Mouse (Mus musculus): ENCODE measurements around the gene Emb. TPM values are rescaled to one million over a fixed set of nuclear protein-coding genes. Genes with fewer than 3 reads are reported as not detected.

Emb gene
- polyA plus RNA-seq, 1 experiment from 2014 or later = 78.3 TPM

DNA sequence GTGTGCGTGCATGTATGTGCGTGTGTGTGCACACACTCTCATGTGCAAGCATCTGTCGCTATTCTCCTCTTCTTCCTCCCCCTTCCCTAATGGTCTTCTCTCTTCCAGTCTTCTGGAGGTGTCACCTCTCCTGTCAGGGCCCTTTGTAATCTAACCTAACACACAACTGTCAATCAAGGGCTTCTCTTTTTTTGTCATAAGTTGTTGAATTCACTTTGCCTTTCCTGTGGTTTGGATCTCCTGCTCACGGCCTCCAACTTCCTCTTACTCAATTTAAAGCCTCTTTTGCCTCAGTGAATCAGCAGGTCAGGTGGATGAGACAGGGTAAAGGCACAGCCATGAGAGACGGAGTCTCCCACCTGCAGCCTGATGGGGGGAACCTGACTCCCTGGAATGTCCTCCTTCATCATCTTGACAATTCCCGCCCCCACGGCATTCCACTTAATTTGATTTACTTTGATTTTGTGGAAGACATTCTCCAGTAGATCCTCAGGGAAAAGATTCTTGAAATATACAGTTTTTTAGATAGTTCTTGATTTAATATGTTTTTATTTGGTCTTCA is 14.8 kb upstream of the Emb start:
- H3K36me3 ChIP-seq (ENCODE audit: insufficient read depth, low read length) = no peaks in the 10 kb centered on the region
- no peak overlapping the region for H3K4me3 ChIP-seq (ENCODE audit: low read depth, low read length)
- no peaks in the 10 kb centered on the region for H3K4me1 ChIP-seq (ENCODE audit: insufficient read depth, low read depth, low read length)
- no peak for TF ChIP-seq EP300 (IDR thresholded peaks at IDR 0.05)
- no peak for TF ChIP-seq CTCF (IDR thresholded peaks at IDR 0.05)
- H3K27ac ChIP-seq (ENCODE audit: low read length) = no peak overlapping the region
- H3K27me3 ChIP-seq (replicated peaks; ENCODE audit: insufficient read depth, low read length) = no peaks in the 10 kb centered on the region
- ATAC-seq = no peak
- no peak for DNase-seq (ENCODE audit: low spot score)
- H3K9ac ChIP-seq (replicated peaks; ENCODE audit: low read depth) = no peak overlapping the region
- H3K4me2 ChIP-seq (replicated peaks; ENCODE audit: low read depth, low read length) = no peak overlapping the region
- H3K9me3 ChIP-seq (ENCODE audit: low read length) = no peaks in the 10 kb centered on the region
- 46% methylated on average over 7 of the region's 7 CpGs for WGBS

DNA sequence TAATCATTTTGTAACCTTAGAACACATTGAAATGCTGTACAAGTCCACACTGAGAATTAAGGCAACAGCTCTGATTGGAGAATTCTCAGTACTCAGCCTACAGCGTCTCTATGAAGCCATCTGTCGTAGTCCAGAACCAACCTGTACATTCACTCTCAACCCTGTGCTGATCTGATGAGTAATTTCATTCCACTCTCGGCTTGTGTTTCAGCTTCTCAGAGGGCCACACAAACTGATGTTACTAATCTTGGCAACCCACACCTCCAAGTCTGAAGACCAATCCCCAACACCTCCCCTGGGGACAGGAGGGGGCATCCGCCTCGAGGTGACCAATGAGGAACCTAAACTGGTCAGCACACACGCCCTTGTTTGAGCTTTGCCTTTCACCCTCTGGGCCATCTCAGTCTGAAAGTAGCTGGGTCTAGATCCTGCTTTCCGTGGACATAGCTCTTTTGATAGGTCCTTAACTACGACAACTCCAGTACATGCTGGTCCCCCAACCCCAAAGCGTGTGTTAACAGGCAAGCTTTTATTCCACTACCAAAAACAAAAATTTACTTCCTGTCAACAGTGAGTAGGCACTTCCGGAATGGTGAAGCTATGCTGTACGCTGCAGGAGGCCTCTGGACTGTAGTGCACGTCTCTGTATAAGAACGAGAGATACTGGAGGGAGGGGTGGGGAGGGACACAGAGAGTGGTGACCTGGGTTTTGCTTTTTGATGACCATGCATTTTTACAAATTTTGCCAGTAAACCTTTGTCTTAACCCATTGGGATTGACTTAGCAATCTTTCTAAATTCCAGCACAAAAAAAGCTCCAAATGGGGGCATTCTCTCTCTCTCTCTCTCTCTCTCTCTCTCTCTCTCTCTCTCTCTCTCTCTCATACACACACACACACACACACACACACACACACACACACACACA is 12.5 kb upstream of the Emb start:
- no peak overlapping the region for H3K9ac ChIP-seq (replicated peaks; ENCODE audit: low read depth)
- H3K4me2 ChIP-seq (replicated peaks; ENCODE audit: low read depth, low read length) = no peak overlapping the region
- H3K27ac ChIP-seq (ENCODE audit: low read length) = no peak overlapping the region
- 74% methylated on average over 13 of the region's 13 CpGs for WGBS
- DNase-seq (ENCODE audit: low spot score) (no peak), ATAC-seq (peak; percentile 23)
- H3K36me3 ChIP-seq (ENCODE audit: insufficient read depth, low read length) = no peaks in the 10 kb centered on the region
- H3K4me3 ChIP-seq (ENCODE audit: low read depth, low read length) = no peak overlapping the region
- no peaks in the 10 kb centered on the region for H3K9me3 ChIP-seq (ENCODE audit: low read length)
- no peaks in the 10 kb centered on the region for H3K4me1 ChIP-seq (ENCODE audit: insufficient read depth, low read depth, low read length)
- no peak for TF ChIP-seq CTCF (IDR thresholded peaks at IDR 0.05)
- no peak for TF ChIP-seq EP300 (IDR thresholded peaks at IDR 0.05)
- H3K27me3 ChIP-seq (replicated peaks; ENCODE audit: insufficient read depth, low read length) = no peaks in the 10 kb centered on the region

DNA sequence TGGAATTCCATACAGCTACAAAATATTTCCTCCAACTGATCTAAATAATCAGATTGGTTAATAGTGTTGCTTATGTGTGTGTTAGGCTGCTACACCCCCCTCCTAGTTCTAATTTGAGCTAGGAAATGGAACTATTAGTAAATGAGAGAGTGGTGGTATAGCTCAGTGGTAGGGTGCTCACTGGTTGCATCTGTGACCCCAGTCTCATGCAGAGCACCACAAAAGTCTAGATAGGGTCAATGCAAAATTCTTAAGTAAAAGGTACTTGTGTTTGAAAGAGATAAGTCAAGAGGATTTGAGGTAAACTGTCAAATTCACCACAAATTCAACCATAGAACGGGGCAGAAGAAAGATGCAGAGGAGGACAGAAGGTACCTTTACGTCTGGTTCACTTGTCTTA is 10.7 kb upstream of the Emb start:
- Histone ChIP-seq H3K9me3 (ENCODE audit: low read length) (no peaks in the 10 kb centered on the region), H3K36me3 (ENCODE audit: insufficient read depth, low read length) (no peaks in the 10 kb centered on the region), H3K4me2 (replicated peaks; ENCODE audit: low read depth, low read length) (no peak overlapping the region), H3K4me1 (ENCODE audit: insufficient read depth, low read depth, low read length) (no peaks in the 10 kb centered on the region), H3K27ac (ENCODE audit: low read length) (no peak overlapping the region), H3K27me3 (replicated peaks; ENCODE audit: insufficient read depth, low read length) (no peaks in the 10 kb centered on the region), H3K4me3 (ENCODE audit: low read depth, low read length) (no peak overlapping the region), H3K9ac (replicated peaks; ENCODE audit: low read depth) (no peak overlapping the region)
- TF ChIP-seq EP300 (IDR thresholded peaks at IDR 0.05) = no peak
- TF ChIP-seq CTCF (IDR thresholded peaks at IDR 0.05) = no peak
- DNase-seq (ENCODE audit: low spot score) (no peak), ATAC-seq (no peak)
- 87% methylated on average over 2 of the region's 2 CpGs for WGBS

DNA sequence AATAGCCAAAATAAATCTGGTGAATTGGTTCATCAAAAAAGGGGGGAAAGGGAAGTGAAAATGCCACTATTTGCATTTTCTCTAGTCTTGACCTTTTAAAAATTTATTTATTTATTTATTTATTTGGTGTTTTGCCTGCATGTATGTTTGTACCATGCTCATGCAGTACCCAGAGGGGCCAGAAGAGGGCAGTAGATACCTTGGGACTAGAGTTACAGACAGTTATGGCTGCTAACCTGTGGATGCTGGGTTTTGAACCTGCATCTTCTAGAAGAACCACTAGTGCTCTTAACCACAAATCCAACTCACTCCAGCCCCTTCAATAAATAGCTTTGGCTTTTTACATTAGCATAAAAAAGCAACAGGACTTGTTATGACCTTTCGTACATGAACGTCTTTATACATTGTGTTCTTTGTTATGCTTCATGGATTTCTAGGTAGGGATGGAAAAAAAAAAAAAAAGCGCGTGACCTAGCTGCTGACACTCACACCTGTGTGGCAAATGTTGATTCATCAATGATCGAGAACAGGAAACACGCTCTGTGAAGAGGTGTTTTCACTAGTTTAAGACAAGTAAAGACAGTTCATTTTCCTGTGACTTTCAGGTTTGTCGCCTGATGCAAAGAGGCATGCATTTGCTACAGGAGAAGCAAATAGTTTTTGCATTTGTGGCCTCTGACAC is 9.8 kb upstream of the Emb start:
- DNase-seq (ENCODE audit: low spot score) = peak; percentile 62
- Histone ChIP-seq H3K27me3 (replicated peaks; ENCODE audit: insufficient read depth, low read length) (no peaks in the 10 kb centered on the region), H3K27ac (ENCODE audit: low read length) (no peak overlapping the region), H3K4me2 (replicated peaks; ENCODE audit: low read depth, low read length) (no peak overlapping the region), H3K9me3 (ENCODE audit: low read length) (no peaks in the 10 kb centered on the region), H3K9ac (replicated peaks; ENCODE audit: low read depth) (no peak overlapping the region), H3K4me1 (ENCODE audit: insufficient read depth, low read depth, low read length) (no peaks in the 10 kb centered on the region), H3K36me3 (ENCODE audit: insufficient read depth, low read length) (no peaks in the 10 kb centered on the region), H3K4me3 (ENCODE audit: low read depth, low read length) (no peak overlapping the region)
- 84% methylated on average over 7 of the region's 7 CpGs for WGBS
- TF ChIP-seq CTCF (IDR thresholded peaks at IDR 0.05) (peak; percentile 83), EP300 (IDR thresholded peaks at IDR 0.05) (no peak)
- no peak for ATAC-seq

DNA sequence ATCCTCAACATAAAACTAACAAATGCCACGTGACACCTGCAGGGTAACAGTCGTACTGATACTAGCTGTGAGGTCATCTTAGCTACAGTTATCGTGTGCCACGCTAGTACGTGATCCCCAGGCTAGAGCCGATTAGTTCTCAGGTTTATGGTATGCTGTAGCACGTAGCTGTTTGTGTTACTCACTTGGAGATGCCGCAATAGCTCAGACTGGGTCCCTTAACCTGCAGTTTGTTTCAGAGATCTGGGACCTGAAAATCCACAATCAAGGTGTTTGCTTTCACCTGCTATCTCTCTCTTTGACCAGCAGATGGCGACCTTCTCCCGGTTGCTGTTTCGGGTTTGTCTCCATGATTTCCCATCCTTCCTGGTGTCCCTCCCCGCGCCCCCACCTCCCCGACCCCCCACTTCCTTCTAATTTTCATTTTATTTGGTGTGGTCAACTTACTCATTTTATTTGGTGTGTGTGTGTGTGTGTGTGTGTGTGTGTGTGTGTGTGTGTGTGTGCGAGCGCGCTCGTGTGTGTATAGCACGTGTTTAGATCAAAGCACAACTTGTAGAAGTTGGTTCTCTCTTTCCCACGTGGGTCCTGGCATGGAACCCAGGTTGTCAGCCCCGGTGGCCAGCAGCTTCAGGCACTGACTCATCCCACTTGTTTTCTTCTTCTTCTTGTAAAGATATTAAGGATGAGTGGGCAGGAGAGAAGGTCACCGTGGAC is 5.4 kb upstream of the Emb start:
- Histone ChIP-seq H3K4me3 (ENCODE audit: low read depth, low read length) (no peak overlapping the region), H3K9me3 (ENCODE audit: low read length) (no peaks in the 10 kb centered on the region), H3K4me1 (ENCODE audit: insufficient read depth, low read depth, low read length) (no peaks in the 10 kb centered on the region), H3K9ac (replicated peaks; ENCODE audit: low read depth) (no peak overlapping the region), H3K27me3 (replicated peaks; ENCODE audit: insufficient read depth, low read length) (no peaks in the 10 kb centered on the region), H3K36me3 (ENCODE audit: insufficient read depth, low read length) (no peaks in the 10 kb centered on the region), H3K27ac (ENCODE audit: low read length) (no peak overlapping the region), H3K4me2 (replicated peaks; ENCODE audit: low read depth, low read length) (no peak overlapping the region)
- peak; percentile 79 for TF ChIP-seq CTCF (IDR thresholded peaks at IDR 0.05)
- no peak for TF ChIP-seq EP300 (IDR thresholded peaks at IDR 0.05)
- DNase-seq (ENCODE audit: low spot score) (peak; percentile 52), ATAC-seq (no peak)
- 43% methylated on average over 22 of the region's 22 CpGs for WGBS

DNA sequence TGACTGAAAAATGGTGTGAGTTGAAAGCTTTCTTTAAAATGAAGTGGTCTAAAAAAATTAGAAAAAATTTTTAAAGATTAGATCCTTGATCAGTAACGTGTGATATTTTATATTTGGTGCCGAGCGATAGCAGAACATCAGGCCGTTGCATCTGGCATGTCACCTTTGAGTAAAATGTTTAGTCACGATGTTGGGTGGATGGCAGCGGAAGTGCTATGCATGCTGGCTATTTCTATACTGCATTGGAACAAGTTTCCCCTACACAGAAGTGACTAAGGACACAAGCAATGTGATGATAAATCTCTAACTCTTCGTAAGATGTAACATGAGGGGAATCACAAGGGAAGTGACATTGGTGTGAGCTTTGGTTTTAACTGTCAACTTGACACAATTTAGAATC is 3.7 kb upstream of the Emb start:
- 81% methylated on average over 7 of the region's 7 CpGs for WGBS
- no peak for ATAC-seq
- Histone ChIP-seq H3K4me1 (ENCODE audit: insufficient read depth, low read depth, low read length) (no peaks in the 10 kb centered on the region), H3K4me2 (replicated peaks; ENCODE audit: low read depth, low read length) (no peak overlapping the region), H3K9ac (replicated peaks; ENCODE audit: low read depth) (no peak overlapping the region), H3K27ac (ENCODE audit: low read length) (no peak overlapping the region), H3K27me3 (replicated peaks; ENCODE audit: insufficient read depth, low read length) (no peaks in the 10 kb centered on the region), H3K4me3 (ENCODE audit: low read depth, low read length) (no peak overlapping the region), H3K36me3 (ENCODE audit: insufficient read depth, low read length) (no peaks in the 10 kb centered on the region), H3K9me3 (ENCODE audit: low read length) (no peaks in the 10 kb centered on the region)
- TF ChIP-seq CTCF (IDR thresholded peaks at IDR 0.05) (no peak), EP300 (IDR thresholded peaks at IDR 0.05) (no peak)
- no peak for DNase-seq (ENCODE audit: low spot score)
